ENCODE assay signal across 17 mouse cellular contexts in the genomic region with DNA sequence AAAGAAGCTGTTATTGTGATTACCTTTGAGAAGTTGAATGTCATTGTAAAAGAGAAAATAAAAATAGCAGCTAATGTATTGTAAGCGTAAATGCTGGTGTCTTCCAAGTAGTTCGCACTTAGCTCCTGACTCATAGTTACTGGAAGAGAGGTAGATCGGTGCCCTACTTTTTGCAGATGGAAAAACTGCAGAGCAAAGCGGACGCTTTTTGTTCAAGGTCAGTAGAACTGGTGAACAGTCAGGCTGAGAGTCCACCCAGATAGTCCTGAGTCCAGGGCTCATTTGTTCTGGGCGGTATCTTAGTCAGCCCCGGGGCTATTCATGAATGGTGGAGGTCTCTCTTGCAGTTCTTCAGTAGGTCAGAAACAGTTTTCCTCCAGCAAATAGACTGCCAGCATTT. TPM values are rescaled to one million over a fixed set of nuclear protein-coding genes. Genes with fewer than 3 reads are reported as not detected.
DNase-seq lines count a peak whose midpoint lies in the region; ATAC-seq and TF ChIP-seq lines count a peak whose summit lies in the region.
"Had no signal": no experiment of that assay in that cellular context is flagged by ENCODE, and none has a peak within 500 bp of the region (broad histone marks: within the 10 kb centered on the region; RNA-seq: fewer than 3 reads in every experiment).

No protein-coding gene starts in this region.

- 71% methylated on average over 7 of the region's 7 CpGs for WGBS in heart, embryonic 15.5 days

- TF ChIP-seq CTCF in gastrocnemius, adult 2 months (IDR thresholded peaks at IDR 0.05): no peak

- DNase-seq in gastrocnemius, adult 2 months: no peak
- no peak for DNase-seq in gastrocnemius, adult 8-10 months (ENCODE audit: low spot score in 2 of 2)
- DNase-seq in kidney, adult 9 months: peak; percentile 18
- DNase-seq in kidney, adult 11 months: no peak
- peak; percentile 39 for DNase-seq in Muller cell, postnatal 12 days (ENCODE audit: inconsistent ontology term)
- no peak for DNase-seq in gastrocnemius, postnatal 10 days
- DNase-seq: cerebellum, adult 8-10 months; gastrocnemius, postnatal 14 days; kidney, postnatal 10 days; liver, embryonic 13.5 days; right cerebral cortex, postnatal 25 days had no signal

- H3K4me3 ChIP-seq in gastrocnemius, adult 2 months: peak overlapping the region; percentile 25
- H3K4me3 ChIP-seq in heart, embryonic 15.5 days: no peak overlapping the region
- H3K4me3 ChIP-seq: hindbrain, embryonic 12.5 days; liver, embryonic 13.5 days had no signal

- intact Hi-C loops in gastrocnemius, adult 2 months (cut with DNase I): loop anchor here (5.0 kb wide), 1 partner anchor 37 kb away; no protein-coding TSS in a partner anchor

- no peak for ATAC-seq in heart, embryonic 15.5 days (replicated peaks; ENCODE audit: insufficient number of reproducible peaks, insufficient read depth, low FRiP score, low read depth)
- ATAC-seq: forebrain, embryonic 14.5 days; lung, postnatal 0 days; midbrain, embryonic 16.5 days had no signal

- no peak overlapping the region for H3K4me2 ChIP-seq in heart, embryonic 15.5 days
- H3K4me2 ChIP-seq: hindbrain, embryonic 12.5 days had no signal

- peaks cover 42% of the 10 kb centered on the region for H3K4me1 ChIP-seq in heart, embryonic 15.5 days (replicated peaks)

- no peaks in the 10 kb centered on the region for H3K27me3 ChIP-seq in heart, embryonic 15.5 days
- H3K27me3 ChIP-seq: hindbrain, embryonic 12.5 days; liver, embryonic 13.5 days had no signal

- no peak overlapping the region for H3K9ac ChIP-seq in heart, embryonic 15.5 days
- H3K9ac ChIP-seq: hindbrain, embryonic 12.5 days had no signal

- H3K27ac ChIP-seq in gastrocnemius, adult 2 months: peak overlapping the region; percentile 83
- H3K27ac ChIP-seq in heart, embryonic 15.5 days: peak overlapping the region; percentile 38; the same call in 1 of the 2 replicates
- H3K27ac ChIP-seq: hindbrain, embryonic 12.5 days had no signal

- H3K36me3 ChIP-seq in heart, embryonic 15.5 days: peaks cover 25% of the 10 kb centered on the region

- no peaks in the 10 kb centered on the region for H3K9me3 ChIP-seq in heart, embryonic 15.5 days (replicated peaks)
- H3K9me3 ChIP-seq: G1E; hindbrain, embryonic 12.5 days; liver, embryonic 13.5 days had no signal

RNA-seq across cellular contexts. Expression of gene Kat6b, which starts 39.3 kb away (rescaled TPM):
- 10 to 100 TPM; 22.2 to 26.0 TPM for total RNA-seq in gastrocnemius, adult 2 months (2021)
- 10 to 100 TPM; 18.5 to 22.6 (median 20.8) TPM for total RNA-seq in gastrocnemius, adult 8-10 months (2022)
- 9.4 and 11.1 TPM in 2 replicates for polyA plus RNA-seq in heart, embryonic 15.5 days (2015; fragmentation: Nextera tagmentation; extraction: Ambion mirVana)
- total RNA-seq in gastrocnemius, postnatal 10 days (2021): 10 to 100 TPM; 24.1 to 31.6 TPM

Comparison
In these comparisons a context has a peak if more than half of its experiments do, and no peak if none do; other contexts are left out.
1. DNase-seq: peak in kidney, adult 9 months (single experiment) and Muller cell, postnatal 12 days (single experiment); none in gastrocnemius, adult 2 months (single experiment), gastrocnemius, adult 8-10 months (0 of 2), kidney, adult 11 months (single experiment) and gastrocnemius, postnatal 10 days (single experiment).